Mouse (Mus musculus) urinary bladder, postnatal 25 days (tissue): Measurements from ENCODE around the gene Duoxa2.

Experiments
- DNase-seq: peaks from one replicate; pipeline ENCODE4 v3.0.0; 2022; ENCODE audit warnings: low spot score

Duoxa2 gene

DNA sequence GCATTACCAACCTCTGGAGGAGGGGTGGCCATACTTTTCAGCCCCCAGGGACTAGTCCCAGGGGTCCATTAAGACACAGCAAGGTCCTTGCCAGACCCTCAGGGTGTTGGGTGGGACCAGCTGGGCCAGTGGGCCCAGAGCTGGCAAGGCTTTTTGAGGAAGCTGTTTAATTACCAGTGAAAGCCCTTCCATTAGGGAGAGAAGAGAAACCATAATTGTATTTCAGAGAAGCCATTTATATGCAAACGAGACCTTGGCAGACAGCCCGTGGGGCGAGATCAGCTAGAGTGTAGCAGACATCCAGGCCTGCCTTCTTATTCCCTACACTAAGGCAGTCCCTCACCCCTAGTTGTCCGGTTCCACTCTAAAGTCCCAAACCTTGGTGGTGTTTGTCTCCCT, 53.2 kb downstream of the Duoxa2 start:
- DNase-seq, result no peak
